Mouse (Mus musculus): Measurements from ENCODE around the gene Krtap28-10.

GRCm38 (mm10) chr1:82993947-82994346 is 48.3 kb downstream of the Krtap28-10 start:
- no peak for TF ChIP-seq CTCF (IDR thresholded peaks at IDR 0.05; ENCODE audit: low read depth)
- TF ChIP-seq EP300 (IDR thresholded peaks at IDR 0.05; ENCODE audit: low read depth) = no peak
